Mouse (Mus musculus) 3T3-L1 (cell line): ENCODE measurements around the gene Scarb1.

Experiments
- DNase-seq: peaks from one replicate; pipeline ENCODE4 v3.0.0-alpha.2; 2015; ENCODE audit warnings: low read depth, low spot score

Scarb1 gene

DNA sequence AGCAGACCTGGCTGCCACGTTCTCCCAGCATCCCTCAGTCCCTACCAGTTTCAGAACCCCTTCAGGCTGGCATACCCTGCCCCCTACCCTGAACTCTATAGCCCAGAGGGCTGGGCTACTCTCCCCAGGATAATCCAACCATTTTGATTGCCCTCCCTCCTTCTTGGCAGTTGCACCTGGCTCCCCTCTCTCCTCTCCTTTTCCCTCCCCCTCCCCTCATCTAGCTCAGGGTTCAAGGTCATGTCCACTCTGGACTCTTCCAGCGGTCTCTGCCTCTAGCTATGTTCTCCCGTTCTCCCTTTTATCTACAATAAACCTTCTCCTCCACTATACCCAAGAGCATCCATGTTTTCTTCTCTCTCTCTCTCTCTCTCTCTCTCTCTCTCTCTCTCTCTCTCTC, 9.1 kb downstream of the Scarb1 start:
- DNase-seq, result no peak

DNA sequence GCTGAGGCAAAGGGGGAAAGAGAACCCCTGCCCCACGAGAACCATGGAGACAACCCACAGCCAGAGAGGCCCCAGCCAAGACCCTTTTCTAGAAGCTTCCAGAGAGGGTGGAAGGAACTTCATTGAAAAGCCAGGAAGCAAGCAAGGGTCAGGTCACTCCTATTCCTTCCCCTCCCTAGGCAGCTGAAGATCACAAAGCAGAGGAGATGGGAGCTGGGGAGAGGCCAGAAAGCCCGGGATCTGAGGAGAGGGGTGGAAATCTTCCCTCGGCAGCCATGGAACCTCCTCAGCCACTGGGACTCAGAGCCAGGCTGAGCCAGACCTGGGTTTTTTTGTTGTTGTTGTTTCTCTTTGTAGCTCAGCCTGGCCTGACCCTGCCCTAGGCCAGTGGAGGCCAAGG, 9.8 kb downstream of the Scarb1 start:
- no peak for DNase-seq

DNA sequence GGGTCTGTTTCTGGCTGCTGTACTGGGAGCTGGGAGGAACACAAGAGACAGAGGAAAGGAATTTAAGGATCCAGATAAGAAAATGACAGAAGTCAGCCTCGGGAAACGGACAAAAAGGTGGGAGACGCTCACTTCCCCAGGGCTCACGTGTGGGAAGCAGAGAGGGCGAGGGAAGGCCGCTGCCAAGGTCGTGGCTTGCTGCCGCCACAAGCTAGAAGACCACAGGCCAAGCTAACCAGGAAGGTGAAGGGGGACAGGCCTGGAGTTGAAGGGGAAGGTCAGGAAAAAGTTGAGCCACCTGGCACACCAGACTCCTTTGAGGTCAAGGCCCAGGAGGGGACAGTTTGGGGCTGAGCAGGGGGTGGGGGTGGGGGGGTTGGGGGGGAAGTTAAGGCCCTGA, 10.2 kb downstream of the Scarb1 start:
- DNase-seq, result no peak

GRCm38 (mm10) chr5:125330191-125330590, 10.7 kb downstream of the Scarb1 start:
- DNase-seq, result no peak

GRCm38 (mm10) chr5:125327596-125328385, 13.1 kb downstream of the Scarb1 start:
- DNase-seq, result no peak

DNA sequence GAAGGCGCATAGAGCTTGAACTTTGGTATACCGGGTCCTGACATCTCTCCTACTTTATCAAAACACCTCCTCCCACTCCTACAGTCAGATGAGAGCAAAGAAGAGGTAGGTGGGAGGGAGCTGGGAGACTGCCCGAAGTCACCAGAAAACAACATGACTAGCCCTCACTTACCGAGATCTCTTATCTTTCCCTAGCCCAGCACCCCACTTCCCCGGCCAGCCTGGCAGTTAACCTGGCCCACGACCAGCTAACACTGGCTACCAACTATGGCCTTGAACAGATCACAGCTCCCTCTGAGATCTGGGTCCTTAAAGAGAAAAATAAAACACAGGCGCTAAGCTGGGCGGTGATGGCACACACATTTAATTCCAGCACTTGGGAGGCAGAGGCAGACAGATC, 14.5 kb downstream of the Scarb1 start:
- DNase-seq, result no peak

DNA sequence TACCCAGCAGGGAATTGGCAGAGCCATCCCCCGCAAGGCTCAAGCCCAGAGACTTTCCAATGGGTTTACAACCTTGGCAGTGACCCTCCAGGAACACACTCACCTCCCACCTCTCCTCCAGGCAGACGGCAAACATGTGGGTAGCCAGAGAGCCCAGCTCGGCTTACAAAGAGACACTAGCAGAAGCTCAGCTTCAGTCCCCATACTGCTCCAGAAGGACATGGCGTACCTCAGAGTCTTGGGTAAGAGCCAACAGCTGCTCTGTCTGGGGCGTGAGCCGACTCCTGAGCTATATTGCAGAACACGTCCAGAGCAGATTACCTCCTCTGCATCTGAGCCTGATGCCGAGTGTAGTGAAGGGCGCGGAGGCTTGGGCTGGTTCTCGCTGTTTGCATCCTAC, 15.0 kb downstream of the Scarb1 start:
- DNase-seq, result no peak

GRCm38 (mm10) chr5:125325285-125325684, 15.6 kb downstream of the Scarb1 start:
- no peak for DNase-seq

GRCm38 (mm10) chr5:125323939-125324480, 16.9 kb downstream of the Scarb1 start:
- no peak for DNase-seq

- DNase-seq, result no peak
Measured at GRCm38 (mm10) chr5:125323128-125323527, 17.8 kb downstream of the Scarb1 start.

GRCm38 (mm10) chr5:125321836-125322235, 19.1 kb downstream of the Scarb1 start:
- no peak for DNase-seq

DNA sequence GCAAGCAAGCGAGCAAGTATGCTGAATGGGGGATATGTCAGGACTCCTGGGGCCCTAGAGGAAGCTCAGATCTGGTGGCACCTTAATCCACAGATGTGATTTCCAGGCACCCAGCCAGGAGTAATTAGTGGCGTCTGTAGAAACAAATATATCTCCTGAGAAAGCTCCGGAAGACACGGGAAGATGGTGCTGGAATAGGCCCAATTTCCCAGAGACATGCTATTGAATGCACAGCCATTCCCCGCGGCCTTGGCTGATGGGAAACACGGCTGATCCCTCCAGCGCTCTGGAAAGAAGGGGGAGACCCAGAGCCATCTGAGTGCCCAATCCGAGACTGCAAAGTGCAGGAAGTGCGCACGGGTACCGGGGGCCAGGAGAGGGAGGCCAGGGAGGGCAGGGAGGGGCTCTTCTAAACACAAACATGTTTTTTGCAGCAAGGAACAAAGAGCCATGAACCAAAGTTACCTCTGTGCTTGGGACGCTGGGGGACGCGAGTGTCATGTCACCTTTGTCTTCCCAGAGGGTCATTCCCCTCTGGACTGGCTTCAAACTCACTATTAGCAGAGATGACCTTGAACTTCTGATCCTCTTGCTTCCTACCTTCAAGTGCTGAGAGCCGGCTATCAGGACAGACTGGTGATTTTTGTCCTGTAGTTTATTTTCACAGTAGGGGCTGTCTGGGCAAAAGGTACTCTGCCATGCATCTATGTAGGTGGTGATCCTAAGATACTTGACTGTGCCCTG, 21.7 kb downstream of the Scarb1 start:
- DNase-seq, result no peak

DNA sequence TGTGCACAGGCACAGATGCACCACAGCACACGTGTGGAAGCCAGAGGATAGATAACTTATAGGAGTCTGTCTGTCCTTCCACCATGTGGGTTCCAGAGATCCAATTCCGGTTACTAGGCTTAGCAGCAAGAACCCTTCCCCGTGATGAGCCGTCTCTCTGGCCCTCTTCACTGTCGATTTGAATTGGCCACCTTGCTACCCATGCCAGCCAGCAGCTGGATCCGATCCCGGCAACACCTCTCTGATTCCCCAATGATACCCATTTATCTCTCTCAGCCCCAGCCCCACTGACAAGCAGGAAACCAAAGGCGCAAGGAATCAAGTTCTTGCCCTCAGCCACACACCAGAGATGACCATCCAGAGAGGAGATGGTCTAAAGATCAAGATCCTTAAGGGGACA, 22.9 kb downstream of the Scarb1 start:
- no peak for DNase-seq

DNA sequence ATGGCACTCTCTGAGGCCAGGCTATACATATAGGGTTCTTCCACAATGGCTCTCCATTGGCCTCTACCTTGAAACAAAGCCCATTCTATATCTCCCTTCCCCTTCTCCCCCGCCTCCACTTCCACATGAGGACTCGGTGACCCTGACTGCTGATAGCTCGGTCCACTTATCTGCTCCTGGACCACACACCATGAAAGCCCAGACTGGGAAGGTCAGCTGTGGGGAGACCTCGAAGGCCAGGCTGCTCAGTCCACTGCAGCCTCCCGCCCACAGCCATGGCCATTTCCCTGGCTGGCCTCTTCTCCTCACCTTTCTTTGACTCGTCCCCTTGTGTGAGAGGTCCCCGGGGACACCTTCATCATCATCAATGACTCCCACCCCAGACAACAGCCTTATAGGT, 23.6 kb downstream of the Scarb1 start:
- no peak for DNase-seq

DNA sequence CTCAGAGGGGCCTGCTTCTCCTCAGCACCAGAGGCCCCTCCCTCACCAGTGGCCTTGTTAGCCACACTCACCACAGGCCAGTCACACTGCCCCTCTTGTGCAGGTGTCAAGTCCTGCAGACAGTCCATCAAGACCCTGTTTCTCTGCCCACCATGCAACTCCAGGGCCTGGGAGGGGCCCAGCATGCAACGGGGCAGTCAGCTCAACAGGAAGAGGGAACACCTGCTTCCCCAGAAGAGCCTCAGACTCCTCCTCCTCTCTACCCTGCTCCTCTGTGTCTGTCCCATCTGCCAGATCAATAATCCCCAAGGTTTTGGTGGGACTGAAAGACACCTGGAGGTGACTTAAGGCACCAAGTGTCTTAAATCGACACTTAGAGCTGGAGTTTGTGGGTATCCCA, 24.1 kb downstream of the Scarb1 start:
- no peak for DNase-seq

DNA sequence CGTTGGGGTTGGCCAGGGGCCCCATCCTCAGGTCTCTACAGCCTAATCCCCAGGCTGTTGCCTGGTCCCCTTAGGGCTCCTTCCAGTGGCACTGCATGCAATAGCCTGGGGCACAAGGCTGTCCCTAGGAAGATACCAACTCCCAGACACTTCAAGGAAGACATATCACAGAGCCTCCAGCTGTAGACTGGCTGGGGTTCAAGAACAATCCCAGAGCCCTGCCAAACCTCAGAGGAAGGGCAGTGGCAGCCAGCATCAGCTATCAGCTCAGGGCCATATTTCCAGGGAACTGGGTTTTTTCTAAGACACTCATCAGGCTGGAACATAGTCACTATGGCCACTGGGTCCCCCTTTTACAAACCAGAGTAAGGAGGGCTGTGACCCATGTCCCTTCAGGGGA, 25.8 kb downstream of the Scarb1 start:
- DNase-seq, result peak; percentile 41

GRCm38 (mm10) chr5:125313991-125314390, 26.9 kb downstream of the Scarb1 start:
- DNase-seq, result no peak

DNA sequence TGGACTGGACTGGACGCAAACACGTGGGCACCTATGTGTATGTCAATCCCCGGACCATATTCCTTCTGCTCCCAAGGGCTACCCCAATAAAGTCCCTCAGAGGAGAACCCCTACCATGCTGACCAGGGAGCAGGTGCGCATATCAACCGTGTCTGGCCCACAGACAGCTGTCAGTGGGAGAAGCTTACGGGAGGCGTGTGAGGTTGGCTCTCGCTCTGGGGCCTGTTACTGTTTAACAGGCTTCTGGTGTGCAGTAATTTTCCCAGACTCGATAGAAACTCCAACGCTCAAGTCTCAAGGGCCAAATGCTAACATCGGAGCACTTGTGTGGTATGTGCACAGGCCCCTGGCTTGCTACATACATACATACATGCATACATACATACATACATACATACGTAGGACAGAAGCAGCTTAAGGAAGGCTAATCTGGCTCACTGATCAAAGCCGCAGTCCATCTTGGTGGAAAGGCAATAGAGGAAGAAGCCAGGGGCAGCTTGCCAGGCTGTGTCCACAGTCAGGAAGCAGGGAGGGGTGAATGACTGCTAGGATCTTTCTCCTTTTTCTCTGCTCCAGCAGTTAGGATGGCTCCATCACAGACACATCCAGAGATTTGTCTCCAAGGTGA, 27.8 kb downstream of the Scarb1 start:
- no peak for DNase-seq

DNA sequence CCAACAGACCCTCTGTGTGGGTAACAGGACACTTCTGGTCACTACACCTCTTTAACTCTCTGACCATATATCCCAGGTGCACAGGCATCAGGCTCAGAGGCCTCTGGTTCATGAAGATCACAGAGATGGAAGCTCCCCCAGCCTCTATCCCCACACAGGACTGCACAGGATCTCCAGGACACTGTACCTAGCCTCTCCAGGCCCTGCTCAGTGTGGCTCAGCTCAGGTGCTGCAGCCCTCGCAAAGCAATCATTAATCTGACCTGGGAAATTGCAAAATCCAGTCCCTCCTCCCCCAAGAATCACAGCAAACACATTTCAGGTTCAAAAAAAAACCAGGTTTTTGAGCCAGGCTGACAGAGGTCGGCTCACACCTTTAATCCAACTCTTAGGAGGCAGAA, 29.9 kb downstream of the Scarb1 start:
- no peak for DNase-seq

- peak; percentile 27 for DNase-seq
Measured at GRCm38 (mm10) chr5:125309193-125309592, 31.7 kb downstream of the Scarb1 start.

DNA sequence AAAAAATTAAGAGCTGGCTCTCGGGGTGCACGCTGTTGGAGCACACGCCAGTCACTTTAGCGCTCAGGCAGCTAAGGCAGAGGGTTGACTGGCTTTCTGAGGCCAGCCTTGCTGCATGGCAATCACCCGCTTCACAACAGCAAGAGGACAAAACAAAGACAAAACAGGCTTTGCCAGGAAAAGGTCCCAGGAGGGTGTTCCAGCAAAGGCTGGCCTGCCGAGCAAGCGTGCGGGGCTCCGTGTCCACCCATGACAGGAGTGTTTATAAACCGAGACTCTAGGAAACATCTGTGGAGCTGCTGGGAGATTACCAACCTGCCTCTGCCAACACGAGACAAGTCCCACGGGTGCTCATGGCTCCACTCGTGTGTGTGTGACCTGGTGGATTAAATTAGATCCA, 34.1 kb downstream of the Scarb1 start:
- no peak for DNase-seq

DNA sequence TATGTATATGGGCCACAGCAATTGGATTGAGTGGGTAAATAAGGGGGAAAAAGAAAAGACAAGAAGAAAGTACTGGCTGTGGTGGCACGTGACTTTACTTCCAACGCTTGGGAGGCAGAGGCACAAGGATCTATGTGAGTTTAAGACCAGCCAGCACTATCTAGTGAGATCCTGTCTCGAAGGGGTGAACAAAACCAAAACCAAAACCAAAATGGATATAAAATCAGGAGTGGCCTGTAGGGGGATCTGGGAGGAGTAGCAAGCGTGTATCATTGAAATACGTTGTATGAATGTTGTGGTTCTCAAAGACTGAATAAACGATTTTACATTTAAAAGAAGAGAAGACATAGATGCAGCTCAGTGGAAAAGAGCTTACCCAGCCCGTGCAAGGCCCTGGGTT, 34.5 kb downstream of the Scarb1 start:
- peak; percentile 44 for DNase-seq
